In the genomic region with DNA sequence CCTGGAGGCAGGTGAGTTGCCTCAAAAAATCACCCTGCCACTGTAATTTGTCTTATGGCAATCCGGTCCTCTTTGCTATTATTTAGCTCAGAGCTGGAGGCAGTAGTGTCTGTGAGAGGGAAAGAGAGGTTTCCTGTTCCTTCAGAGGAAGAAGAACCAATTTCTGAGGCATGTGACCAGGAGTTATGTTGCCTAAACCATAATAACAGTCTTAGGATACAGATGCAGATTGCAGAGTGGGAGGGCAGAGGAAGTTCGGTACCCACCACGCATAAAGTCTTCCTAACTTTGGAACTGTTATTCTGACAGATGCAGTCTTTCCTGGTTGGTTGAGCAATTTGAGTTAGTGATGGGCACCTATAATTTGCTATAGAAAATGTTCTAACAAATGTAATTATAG, we compare ENCODE assay signal across 27 mouse cellular contexts. TPM values are rescaled to one million over a fixed set of nuclear protein-coding genes. Genes with fewer than 3 reads are reported as not detected.
DNase-seq lines count a peak whose midpoint lies in the region; ATAC-seq and TF ChIP-seq lines count a peak whose summit lies in the region.
"Had no signal": no experiment of that assay in that cellular context is flagged by ENCODE, and none has a peak within 500 bp of the region (broad histone marks: within the 10 kb centered on the region; RNA-seq: fewer than 3 reads in every experiment).

No protein-coding gene starts in this region.

- 76% methylated on average over 3 of the region's 3 CpGs for WGBS in liver, adult 2 months
- 73% methylated on average over 3 of the region's 3 CpGs for WGBS in liver, embryonic 11.5 days

- no peak overlapping the region for H3K9ac ChIP-seq in liver, adult 2 months (ENCODE audit: low read depth, low read length)
- no peak overlapping the region for H3K9ac ChIP-seq in liver, embryonic 11.5 days (ENCODE audit: low read depth, low read length)
- H3K9ac ChIP-seq: embryonic facial prominence, embryonic 12.5 days; forebrain, embryonic 13.5 days; forebrain, embryonic 15.5 days; forebrain, postnatal 0 days had no signal

- no peak for TF ChIP-seq CTCF in liver, adult 2 months (IDR thresholded peaks at IDR 0.05; ENCODE audit: low read depth, low read length)

- DNase-seq in liver, adult 2 months (ENCODE audit: extremely low read depth, low read depth, low spot score) = peak; percentile 21
- no peak for DNase-seq in liver, embryonic 11.5 days (ENCODE audit: low spot score)
- DNase-seq in urinary bladder, postnatal 14 days (ENCODE audit: low spot score) = no peak
- no peak for DNase-seq in urinary bladder, adult 18-20 months (ENCODE audit: low spot score in 2 of 2)
- DNase-seq: adrenal gland, adult 2 months; adrenal gland, postnatal 10 days; adrenal gland, postnatal 25 days; cerebellum, adult 11 months; cerebellum, adult 18-20 months; cerebellum, adult 8-10 months; cerebellum, adult 9-11 months; cerebellum, postnatal 14 days; cerebellum, postnatal 36 days; forebrain, postnatal 0 days had no signal

- H3K4me2 ChIP-seq in liver, embryonic 11.5 days = no peak overlapping the region
- H3K4me2 ChIP-seq: embryonic facial prominence, embryonic 12.5 days; forebrain, embryonic 13.5 days; forebrain, embryonic 15.5 days had no signal

- H3K4me1 ChIP-seq in liver, adult 2 months (ENCODE audit: control insufficient read depth, insufficient read depth, low read length) = no peaks in the 10 kb centered on the region
- H3K4me1 ChIP-seq in liver, embryonic 11.5 days (replicated peaks; ENCODE audit: control insufficient read depth, insufficient read depth, low read length) = no peaks in the 10 kb centered on the region
- H3K4me1 ChIP-seq: embryonic facial prominence, embryonic 10.5 days; embryonic facial prominence, embryonic 12.5 days; forebrain, embryonic 13.5 days; forebrain, embryonic 15.5 days had no signal

- H3K79me2 ChIP-seq in liver, adult 2 months (ENCODE audit: control insufficient read depth, insufficient read depth, low read length) = no peaks in the 10 kb centered on the region

- no peak overlapping the region for H3K27ac ChIP-seq in liver, adult 2 months (replicated peaks; ENCODE audit: insufficient read depth, low read depth, low read length)
- H3K27ac ChIP-seq in liver, embryonic 11.5 days (ENCODE audit: low read depth, low read length) = no peak overlapping the region
- H3K27ac ChIP-seq: embryonic facial prominence, embryonic 10.5 days; embryonic facial prominence, embryonic 12.5 days; forebrain, embryonic 13.5 days; forebrain, embryonic 15.5 days had no signal

- no peaks in the 10 kb centered on the region for H3K36me3 ChIP-seq in liver, adult 2 months (ENCODE audit: control insufficient read depth, insufficient read depth, low read length)
- H3K36me3 ChIP-seq in liver, embryonic 11.5 days (ENCODE audit: control insufficient read depth, insufficient read depth, low read length) = no peaks in the 10 kb centered on the region
- H3K36me3 ChIP-seq: embryonic facial prominence, embryonic 10.5 days; embryonic facial prominence, embryonic 12.5 days; forebrain, embryonic 15.5 days had no signal

- no peak overlapping the region for H3K4me3 ChIP-seq in liver, adult 2 months (ENCODE audit: insufficient read depth, low read depth, low read length)
- H3K4me3 ChIP-seq in liver, embryonic 11.5 days (ENCODE audit: low read depth, low read length) = no peak overlapping the region
- H3K4me3 ChIP-seq: embryonic facial prominence, embryonic 10.5 days; embryonic facial prominence, embryonic 12.5 days; forebrain, embryonic 13.5 days; forebrain, embryonic 15.5 days had no signal

- no peaks in the 10 kb centered on the region for H3K27me3 ChIP-seq in liver, adult 2 months (ENCODE audit: control insufficient read depth, insufficient read depth, low read length)
- no peaks in the 10 kb centered on the region; the same call in 1 of the 2 replicates for H3K27me3 ChIP-seq in liver, embryonic 11.5 days (replicated peaks; ENCODE audit: control insufficient read depth, insufficient read depth, low read length)
- H3K27me3 ChIP-seq: forebrain, embryonic 15.5 days had no signal

- ATAC-seq in liver, embryonic 11.5 days (replicated peaks; ENCODE audit: low FRiP score) = no peak
- ATAC-seq in granulocyte monocyte progenitor cell, adult 5-6 weeks (replicated peaks; ENCODE audit: poor library complexity, severe bottlenecking) = peak; percentile 69
- ATAC-seq: forebrain, embryonic 13.5 days; forebrain, embryonic 15.5 days; forebrain, postnatal 0 days had no signal

- no peaks in the 10 kb centered on the region for H3K9me3 ChIP-seq in liver, embryonic 11.5 days (ENCODE audit: control insufficient read depth, low read length)
- H3K9me3 ChIP-seq: embryonic facial prominence, embryonic 10.5 days; embryonic facial prominence, embryonic 12.5 days; forebrain, embryonic 13.5 days; forebrain, embryonic 15.5 days had no signal

- TF ChIP-seq POLR2A in liver, adult 2 months (IDR thresholded peaks at IDR 0.05; ENCODE audit: extremely low read depth, insufficient read depth, low read length) = no peak

RNA-seq across cellular contexts. Expression of gene Ms4a8a, which starts 17.5 kb away (rescaled TPM):
- total RNA-seq in liver, adult 2 months (2014; rRNA removed) = 0.83 and 1.7 TPM in 2 replicates
- 0.78 and 1.9 TPM in 2 replicates for polyA plus RNA-seq in liver, adult 2 months (2012; rRNA removed)
- not detected in 2 replicates for polyA plus RNA-seq in liver, embryonic 11.5 days (2014; fragmentation: Nextera tagmentation; extraction: Ambion mirVana)
- not detected in 2 replicates for total RNA-seq in granulocyte monocyte progenitor cell, adult 5-6 weeks (2014; fragmentation: Nextera tagmentation)
- not detected in 2 replicates for total RNA-seq in granulocyte monocyte progenitor cell, adult 5-6 weeks (2017)
- total RNA-seq: ES-E14; forebrain, postnatal 0 days; MEL had no signal
- polyA plus RNA-seq: brain, embryonic 14.5 days; C2C12; embryonic facial prominence, embryonic 10.5 days; embryonic facial prominence, embryonic 12.5 days; embryonic facial prominence, embryonic 14.5 days; forebrain, embryonic 11.5 days; forebrain, embryonic 13.5 days; forebrain, embryonic 15.5 days; forebrain, postnatal 0 days had no signal

RNA-seq across cellular contexts. Expression of gene 1700017D01Rik, which starts 32.3 kb away (rescaled TPM):
- total RNA-seq in liver, adult 2 months (2014; rRNA removed) = not detected in 2 replicates
- polyA plus RNA-seq in liver, adult 2 months (2012; rRNA removed) = not detected in 2 replicates
- polyA plus RNA-seq in liver, embryonic 11.5 days (2014; fragmentation: Nextera tagmentation; extraction: Ambion mirVana) = not detected in 2 replicates
- not detected in 2 replicates for total RNA-seq in granulocyte monocyte progenitor cell, adult 5-6 weeks (2014; fragmentation: Nextera tagmentation)
- not detected in 2 replicates for total RNA-seq in granulocyte monocyte progenitor cell, adult 5-6 weeks (2017)
- total RNA-seq: adrenal gland, adult 2 months; adrenal gland, postnatal 10 days; adrenal gland, postnatal 25 days; adrenal gland, postnatal 4 days; ES-E14; forebrain, postnatal 0 days; MEL had no signal
- polyA plus RNA-seq: adrenal gland, adult 2 months; brain, embryonic 14.5 days; C2C12; cortical plate, adult 2 months; embryonic facial prominence, embryonic 10.5 days; embryonic facial prominence, embryonic 12.5 days; embryonic facial prominence, embryonic 14.5 days; forebrain, embryonic 11.5 days; forebrain, embryonic 13.5 days; forebrain, embryonic 15.5 days; forebrain, postnatal 0 days had no signal
